Mouse (Mus musculus): ENCODE data around the gene Usp33. TPM values are rescaled to one million over a fixed set of nuclear protein-coding genes. Genes with fewer than 3 reads are reported as not detected.
A peak's percentile ranks its signal among the peaks of the same experiment; 100 is the strongest.
"Not testable (repeated sequence)": the region's sequence is repeated elsewhere in the genome, so short reads cannot be mapped to it uniquely, and the experiment has no call there.

Usp33 gene
- 88.0 and 89.3 TPM in 2 replicates for polyA plus RNA-seq (2015; fragmentation: Nextera tagmentation; extraction: Ambion mirVana)

GRCm38 (mm10) chr3:152345732-152346632 is at the start of gene Usp33:
Usp33 (plus strand) TSS chr3:152346478.
- H3K9me3 ChIP-seq: no peaks in the 10 kb centered on the region
- H3K4me3 ChIP-seq: peak within 1 kb of the TSS; percentile 76
- peak; percentile 96 for ATAC-seq (ENCODE audit: low FRiP score)
- H3K4me2 ChIP-seq: peak within 1 kb of the TSS; percentile 64
- H3K9ac ChIP-seq: peak within 1 kb of the TSS; percentile 85
- peak within 1 kb of the TSS; percentile 88 for H3K27ac ChIP-seq
- H3K36me3 ChIP-seq: no peaks in the 10 kb centered on the region
- WGBS: 7% methylated on average over 39 of the region's 44 CpGs
- H3K4me1 ChIP-seq (replicated peaks): peaks cover 35% of the 10 kb centered on the region
- no peaks in the 10 kb centered on the region for H3K27me3 ChIP-seq

- no peak overlapping the region for H3K4me2 ChIP-seq
- H3K36me3 ChIP-seq: peaks cover 62% of the 10 kb centered on the region
- no peak for ATAC-seq (ENCODE audit: low FRiP score)
- H3K27me3 ChIP-seq: no peaks in the 10 kb centered on the region
- H3K27ac ChIP-seq: no peak overlapping the region
- no peaks in the 10 kb centered on the region for H3K4me1 ChIP-seq (replicated peaks)
- WGBS: 94% methylated on average over 14 of the region's 14 CpGs
- no peaks in the 10 kb centered on the region for H3K9me3 ChIP-seq
- H3K4me3 ChIP-seq: no peak overlapping the region
- H3K9ac ChIP-seq: no peak overlapping the region
Measured at GRCm38 (mm10) chr3:152300376-152301337, 45.6 kb upstream of the Usp33 start.

GRCm38 (mm10) chr3:152302991-152303390 is 43.3 kb upstream of the Usp33 start:
- no peak for ATAC-seq (ENCODE audit: low FRiP score)
- no peaks in the 10 kb centered on the region for H3K9me3 ChIP-seq
- H3K27ac ChIP-seq: no peak overlapping the region
- no peak overlapping the region for H3K4me3 ChIP-seq
- H3K27me3 ChIP-seq: no peaks in the 10 kb centered on the region
- H3K4me2 ChIP-seq: no peak overlapping the region
- no peak overlapping the region for H3K9ac ChIP-seq
- peaks cover 48% of the 10 kb centered on the region for H3K36me3 ChIP-seq
- no peaks in the 10 kb centered on the region for H3K4me1 ChIP-seq (replicated peaks)
- 77% methylated on average over 9 of the region's 9 CpGs for WGBS

- Histone ChIP-seq H3K4me3 (no peak overlapping the region), H3K4me1 (replicated peaks) (no peaks in the 10 kb centered on the region), H3K4me2 (no peak overlapping the region), H3K27me3 (no peaks in the 10 kb centered on the region), H3K36me3 (peaks cover 54% of the 10 kb centered on the region), H3K9ac (no peak overlapping the region), H3K9me3 (no peaks in the 10 kb centered on the region), H3K27ac (no peak overlapping the region)
- WGBS: 77% methylated on average over 6 of the region's 6 CpGs
- ATAC-seq (ENCODE audit: low FRiP score): no peak
Measured at GRCm38 (mm10) chr3:152304093-152304815, 42.0 kb upstream of the Usp33 start.

DNA sequence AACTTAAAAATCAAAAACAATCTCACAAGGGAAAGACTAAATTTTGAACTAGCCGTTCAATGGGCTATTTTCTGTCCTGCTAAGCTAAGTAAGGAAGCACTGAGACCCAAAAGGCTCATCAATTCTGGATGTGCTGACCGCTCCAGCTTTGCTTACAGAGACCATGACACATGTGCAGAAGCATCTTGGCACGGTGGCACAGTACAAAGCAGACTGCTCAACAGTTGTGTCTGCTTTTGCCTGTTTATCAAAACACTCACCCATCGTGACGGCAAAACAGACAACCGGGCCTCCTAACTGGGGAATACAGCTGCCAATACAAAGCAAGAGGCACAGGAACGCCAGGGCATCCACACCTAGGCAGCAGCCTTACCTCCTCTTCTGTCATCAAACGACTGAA is 41.2 kb upstream of the Usp33 start:
- Histone ChIP-seq H3K36me3 (peaks cover 56% of the 10 kb centered on the region), H3K4me3 (no peak overlapping the region), H3K9ac (no peak overlapping the region), H3K9me3 (no peaks in the 10 kb centered on the region), H3K27me3 (no peaks in the 10 kb centered on the region), H3K4me2 (no peak overlapping the region), H3K27ac (no peak overlapping the region), H3K4me1 (replicated peaks) (no peaks in the 10 kb centered on the region)
- 88% methylated on average over 8 of the region's 8 CpGs for WGBS
- ATAC-seq (ENCODE audit: low FRiP score): no peak

- H3K27ac ChIP-seq: no peak overlapping the region
- H3K4me2 ChIP-seq: no peak overlapping the region
- H3K4me1 ChIP-seq (replicated peaks): no peaks in the 10 kb centered on the region
- H3K9me3 ChIP-seq: no peaks in the 10 kb centered on the region
- H3K27me3 ChIP-seq: no peaks in the 10 kb centered on the region
- no peak overlapping the region for H3K9ac ChIP-seq
- WGBS: 90% methylated on average over 4 of the region's 4 CpGs
- ATAC-seq (ENCODE audit: low FRiP score): no peak
- peaks cover 55% of the 10 kb centered on the region for H3K36me3 ChIP-seq
- no peak overlapping the region for H3K4me3 ChIP-seq
Measured at GRCm38 (mm10) chr3:152305971-152306370, 40.3 kb upstream of the Usp33 start.

DNA sequence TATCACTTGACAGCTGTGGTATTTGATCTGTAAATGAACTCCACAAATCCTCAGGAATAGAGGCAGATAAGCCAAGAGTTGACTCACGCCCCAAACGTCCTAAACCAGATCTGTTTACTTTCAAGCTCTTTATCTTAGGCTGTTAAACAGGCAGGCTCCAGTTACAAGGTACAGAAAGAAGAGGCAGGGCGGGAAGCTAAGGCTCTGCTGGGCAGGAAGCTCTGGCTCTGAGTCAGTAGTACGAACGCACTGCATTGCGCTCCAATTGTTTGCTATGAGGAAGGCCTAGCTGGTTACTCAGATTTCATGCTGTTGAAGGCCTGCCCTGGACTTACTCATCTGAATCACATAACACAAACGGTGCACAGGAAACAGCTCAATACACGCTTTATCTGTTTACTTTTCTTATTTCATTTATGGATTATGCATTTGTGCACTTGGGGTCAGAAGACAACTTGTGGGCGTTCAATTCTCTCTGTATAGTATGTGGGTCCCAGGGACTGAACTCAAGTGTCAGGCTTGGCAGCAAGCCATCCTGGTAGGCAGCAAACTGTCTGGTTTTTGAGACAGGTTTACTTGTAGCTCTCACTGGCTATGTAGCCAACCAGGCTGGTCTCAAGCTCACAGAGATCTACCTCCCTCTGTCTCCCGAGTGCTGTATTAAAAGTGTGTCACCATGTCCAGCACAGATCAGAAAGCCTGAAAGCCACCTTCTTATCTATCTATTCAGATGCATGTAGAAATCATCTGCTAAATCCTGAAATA is 37.6 kb upstream of the Usp33 start:
- no peak overlapping the region for H3K9ac ChIP-seq
- H3K36me3 ChIP-seq: peaks cover 49% of the 10 kb centered on the region
- no peak for ATAC-seq (ENCODE audit: low FRiP score)
- no peak overlapping the region for H3K4me3 ChIP-seq
- 0 out of 2 replicates have a peak overlapping the region, but pooled peaks have one; percentile 19 for H3K27ac ChIP-seq
- H3K4me1 ChIP-seq (replicated peaks): no peaks in the 10 kb centered on the region
- WGBS: 81% methylated on average over 10 of the region's 10 CpGs
- no peak overlapping the region for H3K4me2 ChIP-seq
- no peaks in the 10 kb centered on the region for H3K9me3 ChIP-seq
- no peaks in the 10 kb centered on the region for H3K27me3 ChIP-seq

DNA sequence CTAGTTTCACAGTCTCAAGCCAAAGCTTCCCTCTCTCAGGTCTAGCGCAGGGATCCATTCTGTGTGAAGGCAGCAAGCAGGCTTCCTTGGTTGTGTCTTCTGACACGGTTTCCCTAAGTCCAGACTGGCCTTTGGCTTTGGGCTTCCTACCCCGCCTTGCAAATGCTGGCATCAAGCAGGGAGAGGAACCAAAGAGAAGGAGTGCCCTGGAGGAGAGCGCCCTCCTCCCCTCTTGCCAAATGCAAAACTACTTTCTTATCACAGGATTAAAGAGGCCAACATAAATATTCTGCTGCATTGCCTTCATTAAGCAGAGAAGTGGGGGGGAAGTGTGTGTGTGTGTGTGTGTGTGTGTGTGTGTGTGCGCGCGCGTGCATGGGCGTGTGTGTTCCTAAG is 37.0 kb upstream of the Usp33 start:
- Histone ChIP-seq H3K27ac (no peak overlapping the region), H3K9me3 (no peaks in the 10 kb centered on the region), H3K36me3 (peaks cover 51% of the 10 kb centered on the region), H3K4me2 (no peak overlapping the region), H3K4me3 (no peak overlapping the region), H3K9ac (no peak overlapping the region), H3K27me3 (no peaks in the 10 kb centered on the region), H3K4me1 (replicated peaks) (no peaks in the 10 kb centered on the region)
- WGBS: 96% methylated on average over 9 of the region's 9 CpGs
- no peak for ATAC-seq (ENCODE audit: low FRiP score)

GRCm38 (mm10) chr3:152314666-152315065 is 31.6 kb upstream of the Usp33 start:
- ATAC-seq (ENCODE audit: low FRiP score); H3K4me1 ChIP-seq (replicated peaks); H3K4me3 ChIP-seq; H3K9ac ChIP-seq; H3K27ac ChIP-seq; H3K4me2 ChIP-seq; H3K27me3 ChIP-seq; H3K9me3 ChIP-seq: not testable (repeated sequence)
- 84% methylated on average over 14 of the region's 14 CpGs for WGBS
- peaks cover 39% of the 10 kb centered on the region for H3K36me3 ChIP-seq

DNA sequence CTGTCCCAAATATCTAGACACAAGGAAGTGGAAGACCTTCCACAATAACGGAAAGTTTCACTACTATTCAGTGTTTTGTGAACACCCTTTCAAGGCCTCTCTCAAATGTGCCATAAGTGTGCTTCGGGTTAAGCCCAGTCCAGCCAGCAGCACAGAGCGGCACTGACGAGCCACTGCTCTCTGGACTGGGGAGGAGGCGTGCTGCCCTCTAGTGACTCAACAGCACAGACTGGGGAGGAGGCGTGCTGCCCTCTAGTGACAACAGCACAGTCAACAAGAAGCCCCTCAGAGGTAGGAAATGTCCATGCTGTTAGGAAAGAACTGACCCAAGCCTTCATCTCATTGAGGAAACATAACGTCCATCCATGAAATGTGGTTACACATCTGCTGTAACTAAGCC is 30.7 kb upstream of the Usp33 start:
- Histone ChIP-seq H3K27me3 (no peaks in the 10 kb centered on the region), H3K27ac (no peak overlapping the region), H3K4me3 (no peak overlapping the region), H3K9me3 (no peaks in the 10 kb centered on the region), H3K36me3 (peaks cover 40% of the 10 kb centered on the region), H3K9ac (no peak overlapping the region), H3K4me2 (no peak overlapping the region), H3K4me1 (replicated peaks) (no peaks in the 10 kb centered on the region)
- 13% methylated on average over 7 of the region's 7 CpGs for WGBS
- peak; percentile 68; the same call in 1 of the 2 replicates for ATAC-seq (ENCODE audit: low FRiP score)

- not testable (repeated sequence) for H3K9ac ChIP-seq; H3K9me3 ChIP-seq; H3K4me3 ChIP-seq; H3K27me3 ChIP-seq; H3K4me2 ChIP-seq; H3K4me1 ChIP-seq (replicated peaks); ATAC-seq (ENCODE audit: low FRiP score); H3K27ac ChIP-seq
- peaks cover 47% of the 10 kb centered on the region for H3K36me3 ChIP-seq
- WGBS: 90% methylated on average over 9 of the region's 9 CpGs
Measured at GRCm38 (mm10) chr3:152316447-152317173, 29.7 kb upstream of the Usp33 start.

Data from hindbrain, embryonic 13.5 days (tissue).